Mouse (Mus musculus) thymus, postnatal 25 days (tissue): ENCODE results near the gene Ptgdr2.

Experiments
- DNase-seq: peaks from one replicate; pipeline ENCODE4 v3.0.0; 2022

Ptgdr2 gene

GRCm38 (mm10) chr19:10979184-10980168 is 42.5 kb downstream of the Ptgdr2 start:
- peak; percentile 94 for DNase-seq

GRCm38 (mm10) chr19:10980210-10980609 is 43.2 kb downstream of the Ptgdr2 start:
- DNase-seq: no peak

GRCm38 (mm10) chr19:10983146-10983545 is 46.2 kb downstream of the Ptgdr2 start:
- DNase-seq: peak; percentile 34

GRCm38 (mm10) chr19:10984551-10984950 is 47.6 kb downstream of the Ptgdr2 start:
- no peak for DNase-seq

GRCm38 (mm10) chr19:10985889-10986288 is 48.9 kb downstream of the Ptgdr2 start:
- no peak for DNase-seq

- DNase-seq: no peak
Measured at GRCm38 (mm10) chr19:10988563-10988962, 51.6 kb downstream of the Ptgdr2 start.

GRCm38 (mm10) chr19:10990751-10991150 is 53.8 kb downstream of the Ptgdr2 start:
- DNase-seq: no peak

- DNase-seq: no peak
Measured at GRCm38 (mm10) chr19:10991911-10992310, 55.0 kb downstream of the Ptgdr2 start.
